Mouse (Mus musculus) thymus, postnatal 25 days (tissue): Measurements from ENCODE around the gene Tmc1.

Experiments used
- DNase-seq: peaks from one replicate; pipeline ENCODE4 v3.0.0; 2022

Gene Tmc1

GRCm38 (mm10) chr19:20796001-20796400 lies 158.0 kb downstream of the Tmc1 start:
- no peak for DNase-seq

- DNase-seq: no peak
These were observed 159.0 kb downstream of the Tmc1 start for GRCm38 (mm10) chr19:20794999-20795398.

GRCm38 (mm10) chr19:20792811-20793210 lies 161.2 kb downstream of the Tmc1 start:
- DNase-seq: no peak

GRCm38 (mm10) chr19:20787289-20787688 lies 166.7 kb downstream of the Tmc1 start:
- DNase-seq: no peak

GRCm38 (mm10) chr19:20775681-20776080 lies 178.3 kb downstream of the Tmc1 start:
- no peak for DNase-seq

- DNase-seq: no peak
These were observed 180.1 kb downstream of the Tmc1 start for GRCm38 (mm10) chr19:20773941-20774340.

- DNase-seq: no peak
These were observed 189.8 kb downstream of the Tmc1 start for GRCm38 (mm10) chr19:20764214-20764613.

GRCm38 (mm10) chr19:20761675-20762426 lies 192.2 kb downstream of the Tmc1 start:
- DNase-seq: no peak

- no peak for DNase-seq
These were observed 192.9 kb downstream of the Tmc1 start for GRCm38 (mm10) chr19:20761119-20761518.

- DNase-seq: no peak
These were observed 209.4 kb downstream of the Tmc1 start for GRCm38 (mm10) chr19:20744630-20745029.
